Mouse (Mus musculus) intestine, embryonic 15.5 days (tissue): ENCODE data around the gene Lin7b. TPM values are rescaled to one million over a fixed set of nuclear protein-coding genes. Genes with fewer than 3 reads are reported as not detected.
"Not testable (repeated sequence)": the region's sequence is repeated elsewhere in the genome, so short reads cannot be mapped to it uniquely, and the experiment has no call there.

ENCODE experiments used
- ATAC-seq: fragments of 200-750 bp; cut with Nextera tagmentation; 2 replicates; pipeline ENCODE4 v1.8.0; 2017; ENCODE audit warnings: moderate TSS enrichment, moderate library complexity
- H3K27ac ChIP-seq: fragments of 300-500 bp; sonication (generic); 2 replicates; pipeline ENCODE4 v1.5.1; 2015; ENCODE audit warnings: mild to moderate bottlenecking, inconsistent platforms
- H3K27me3 ChIP-seq: fragments of 300-500 bp; sonication (generic); replicated peaks from 2 replicates; pipeline ENCODE4 v1.6.1; 2015; ENCODE audit warnings: inconsistent platforms
- H3K36me3 ChIP-seq: fragments of 300-500 bp; sonication (generic); 2 replicates; pipeline ENCODE4 v1.6.1; 2015; ENCODE audit warnings: inconsistent platforms
- H3K4me1 ChIP-seq: fragments of 300-500 bp; sonication (generic); replicated peaks from 2 replicates; pipeline ENCODE4 v1.6.1; 2015; ENCODE audit warnings: inconsistent platforms
- H3K4me2 ChIP-seq: fragments of 300-500 bp; sonication (generic); replicated peaks from 2 replicates; pipeline ENCODE4 v1.6.1; 2015; ENCODE audit warnings: mild to moderate bottlenecking, inconsistent platforms
- H3K4me3 ChIP-seq: fragments of 300-500 bp; sonication (generic); replicated peaks from 2 replicates; pipeline ENCODE4 v1.5.1; 2015; ENCODE audit warnings: inconsistent platforms
- H3K9ac ChIP-seq: fragments of 300-500 bp; sonication (generic); 2 replicates; pipeline ENCODE4 v1.6.1; 2015; ENCODE audit warnings: inconsistent platforms
- H3K9me3 ChIP-seq: fragments of 300-500 bp; sonication (generic); 2 replicates; pipeline ENCODE4 v1.6.1; 2016; ENCODE audit warnings: inconsistent platforms
- whole genome bisulfite sequencing: fragments of 180-500 bp; shearing (Covaris S2); methylation state at CpG from one replicate; pipeline ENCODE4 v1.1.7; 2015; 5-methylcytosine and 5-hydroxymethylcytosine counted together
- polyA plus RNA-seq: library from polyadenylated mRNA; unstranded; fragments of >200 nt; fragmentation: Nextera tagmentation; extraction: Ambion mirVana; gene quantifications from 2 replicates; pipeline ENCODE4 v1.2.1, GENCODE M21; 2015

Lin7b gene
- polyA plus RNA-seq, 1 experiment from 2014 or later: 1.9 TPM

DNA sequence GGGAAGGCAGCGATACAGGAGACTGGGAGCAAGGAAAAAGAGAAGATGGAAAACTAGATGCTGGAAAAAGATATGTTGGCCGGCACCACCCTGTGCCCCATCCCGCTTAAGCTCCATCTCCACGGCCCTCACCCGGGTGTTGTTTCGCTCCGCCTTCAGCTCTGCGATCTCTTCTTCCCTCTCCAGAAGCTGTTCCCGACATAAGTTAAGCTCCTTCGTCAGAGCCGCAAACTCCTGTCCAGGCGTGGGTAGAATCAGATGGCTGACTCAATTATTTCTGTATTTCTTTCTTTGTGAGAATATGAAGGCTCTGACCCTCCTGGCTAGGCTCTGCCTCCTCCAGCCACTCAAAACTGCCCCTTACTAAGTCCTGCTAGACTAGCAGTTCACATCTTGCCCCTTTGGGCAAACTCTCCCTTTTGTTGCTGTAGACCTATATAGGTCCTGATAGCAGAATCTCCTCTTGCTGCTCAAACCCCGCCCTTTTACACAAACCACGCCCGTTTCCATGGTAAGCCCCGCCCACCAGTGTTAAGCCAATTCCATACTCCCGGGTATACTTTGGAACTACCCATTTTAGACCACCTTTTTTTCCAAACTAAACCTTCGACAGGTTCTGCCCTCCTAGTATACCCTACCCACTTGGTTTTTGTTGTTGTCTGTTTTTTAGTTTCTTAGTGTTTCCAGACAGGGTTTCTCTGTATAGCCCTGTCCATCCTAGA is 9.8 kb downstream of the Lin7b start:
- Histone ChIP-seq H3K27me3 (peaks cover 34% of the 10 kb centered on the region), H3K27ac (no peak overlapping the region), H3K4me3 (no peak overlapping the region), H3K9me3 (no peaks in the 10 kb centered on the region), H3K9ac (no peak overlapping the region), H3K4me1 (peaks cover 15% of the 10 kb centered on the region), H3K36me3 (no peaks in the 10 kb centered on the region), H3K4me2 (peak overlapping the region; percentile 95)
- WGBS: 50% methylated on average over 18 of the region's 18 CpGs
- ATAC-seq: 0 out of 2 replicates have a peak, but pooled peaks have one; percentile 0

DNA sequence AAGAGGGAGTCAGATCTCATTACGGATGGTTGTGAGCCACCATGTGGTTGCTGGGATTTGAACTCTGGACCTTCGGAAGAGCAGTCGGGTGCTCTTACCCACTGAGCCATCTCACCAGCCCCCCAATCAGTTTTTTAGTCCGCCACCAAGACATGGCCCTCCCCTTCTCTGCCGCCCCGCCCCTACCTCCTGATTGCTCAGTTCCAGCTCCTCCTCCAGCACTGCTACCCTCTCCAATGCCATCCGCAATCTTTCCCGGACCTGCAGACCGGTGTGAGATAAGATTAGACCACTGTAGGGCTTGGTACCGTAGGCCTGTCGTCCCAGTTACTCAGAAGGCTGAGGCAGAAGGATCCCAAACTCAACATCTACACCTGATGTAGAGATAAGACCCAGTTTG is 11.3 kb downstream of the Lin7b start:
- H3K4me3 ChIP-seq, H3K4me2 ChIP-seq, H3K9me3 ChIP-seq, ATAC-seq, H3K9ac ChIP-seq, H3K36me3 ChIP-seq, H3K27ac ChIP-seq: not testable (repeated sequence)
- Histone ChIP-seq H3K27me3 (peaks cover 24% of the 10 kb centered on the region), H3K4me1 (peaks cover 15% of the 10 kb centered on the region)
- WGBS: 55% methylated on average over 11 of the region's 11 CpGs

- 51% methylated on average over 13 of the region's 13 CpGs for WGBS
- Histone ChIP-seq H3K27ac (no peak overlapping the region), H3K4me1 (0 out of 2 replicates have a peak, but pooled peaks cover 2% of the 10 kb centered on the region), H3K4me2 (no peak overlapping the region), H3K27me3 (peaks cover 12% of the 10 kb centered on the region), H3K9me3 (no peaks in the 10 kb centered on the region), H3K4me3 (no peak overlapping the region), H3K9ac (no peak overlapping the region), H3K36me3 (no peaks in the 10 kb centered on the region)
- no peak for ATAC-seq
These were observed 14.3 kb downstream of the Lin7b start for GRCm38 (mm10) chr7:45356087-45356486.

GRCm38 (mm10) chr7:45355318-45356020 is 14.9 kb downstream of the Lin7b start:
- 71% methylated on average over 15 of the region's 15 CpGs for WGBS
- Histone ChIP-seq H3K4me3 (no peak overlapping the region), H3K9me3 (no peaks in the 10 kb centered on the region), H3K27ac (no peak overlapping the region), H3K9ac (no peak overlapping the region), H3K36me3 (no peaks in the 10 kb centered on the region), H3K4me2 (no peak overlapping the region), H3K27me3 (peaks cover 7% of the 10 kb centered on the region), H3K4me1 (no peaks in the 10 kb centered on the region)
- ATAC-seq: peak; percentile 32; the same call in 1 of the 2 replicates

GRCm38 (mm10) chr7:45353041-45353440 is 17.3 kb downstream of the Lin7b start:
- no peak for ATAC-seq
- no peak overlapping the region for H3K9ac ChIP-seq
- no peaks in the 10 kb centered on the region for H3K9me3 ChIP-seq
- H3K27ac ChIP-seq: no peak overlapping the region
- no peaks in the 10 kb centered on the region for H3K36me3 ChIP-seq
- WGBS: 22% methylated on average over 5 of the region's 5 CpGs
- H3K4me3 ChIP-seq: no peak overlapping the region
- H3K4me2 ChIP-seq: no peak overlapping the region
- H3K4me1 ChIP-seq: no peaks in the 10 kb centered on the region
- no peaks in the 10 kb centered on the region for H3K27me3 ChIP-seq

- 72% methylated on average over 13 of the region's 13 CpGs for WGBS
- Histone ChIP-seq H3K27ac (no peak overlapping the region), H3K4me2 (no peak overlapping the region), H3K27me3 (0 out of 2 replicates have a peak, but pooled peaks cover 3% of the 10 kb centered on the region), H3K4me1 (no peaks in the 10 kb centered on the region), H3K9ac (no peak overlapping the region), H3K36me3 (no peaks in the 10 kb centered on the region), H3K4me3 (no peak overlapping the region), H3K9me3 (no peaks in the 10 kb centered on the region)
- no peak for ATAC-seq
These were observed 23.5 kb downstream of the Lin7b start for GRCm38 (mm10) chr7:45346905-45347304.

GRCm38 (mm10) chr7:45343543-45343942 is 26.8 kb downstream of the Lin7b start:
- no peaks in the 10 kb centered on the region for H3K9me3 ChIP-seq
- H3K4me3 ChIP-seq: no peak overlapping the region
- no peak overlapping the region for H3K4me2 ChIP-seq
- H3K4me1 ChIP-seq: peaks cover 23% of the 10 kb centered on the region
- WGBS: 37% methylated on average over 13 of the region's 13 CpGs
- H3K27ac ChIP-seq: no peak overlapping the region
- no peaks in the 10 kb centered on the region for H3K36me3 ChIP-seq
- no peak for ATAC-seq
- 0 out of 2 replicates have a peak, but pooled peaks cover 3% of the 10 kb centered on the region for H3K27me3 ChIP-seq
- no peak overlapping the region for H3K9ac ChIP-seq

DNA sequence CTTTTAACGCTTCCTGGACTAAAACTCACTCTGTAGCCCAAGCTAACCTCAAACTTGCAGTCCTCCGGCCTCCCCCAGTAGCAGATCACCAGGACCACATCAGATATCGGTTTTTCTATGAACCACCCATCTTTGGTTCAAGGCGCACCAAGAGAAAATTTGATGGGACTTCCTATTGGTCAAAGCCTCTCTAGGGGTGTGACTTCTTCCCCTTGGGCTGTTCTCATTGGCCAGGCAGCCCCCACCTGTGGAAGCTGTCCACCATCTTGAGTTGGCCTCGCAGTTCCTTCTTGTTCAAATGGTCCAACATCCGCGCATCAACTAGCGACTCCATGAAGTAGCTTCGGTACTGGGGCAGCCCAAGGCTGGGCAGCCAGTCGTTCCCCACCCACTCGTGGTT is 28.3 kb downstream of the Lin7b start:
- H3K9me3 ChIP-seq: no peaks in the 10 kb centered on the region
- peaks cover 36% of the 10 kb centered on the region for H3K4me1 ChIP-seq
- no peak overlapping the region for H3K9ac ChIP-seq
- no peaks in the 10 kb centered on the region for H3K36me3 ChIP-seq
- H3K4me3 ChIP-seq: no peak overlapping the region
- ATAC-seq: no peak
- H3K4me2 ChIP-seq: no peak overlapping the region
- 93% methylated on average over 11 of the region's 11 CpGs for WGBS
- 0 out of 2 replicates have a peak, but pooled peaks cover 3% of the 10 kb centered on the region for H3K27me3 ChIP-seq
- H3K27ac ChIP-seq: no peak overlapping the region

DNA sequence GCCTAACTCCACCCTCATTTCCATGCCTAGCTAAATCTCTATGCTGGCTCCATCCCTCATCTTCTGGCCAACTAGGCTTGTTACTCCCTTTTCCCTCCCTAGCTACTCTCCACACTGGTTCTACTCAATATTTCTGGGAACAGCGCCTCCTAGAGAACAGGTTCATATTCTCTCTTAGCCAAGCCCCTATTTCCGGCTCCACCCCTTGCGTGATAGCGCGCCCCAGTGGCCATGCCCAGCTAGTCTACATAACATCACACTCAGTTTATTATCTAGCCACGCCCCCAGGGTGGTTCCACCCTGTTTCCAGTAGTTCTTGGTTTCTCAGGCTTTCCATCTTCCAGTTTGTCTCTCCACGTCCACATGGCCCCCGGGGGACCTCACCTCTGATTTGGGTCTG is 29.1 kb downstream of the Lin7b start:
- Histone ChIP-seq H3K27ac (peak overlapping the region; percentile 15; the same call in 1 of the 2 replicates), H3K9me3 (no peaks in the 10 kb centered on the region), H3K27me3 (0 out of 2 replicates have a peak, but pooled peaks cover 3% of the 10 kb centered on the region), H3K9ac (no peak overlapping the region), H3K36me3 (no peaks in the 10 kb centered on the region), H3K4me1 (peaks cover 36% of the 10 kb centered on the region), H3K4me3 (no peak overlapping the region), H3K4me2 (peak overlapping the region; percentile 92)
- 4% methylated on average over 8 of the region's 8 CpGs for WGBS
- ATAC-seq: peak; percentile 21

DNA sequence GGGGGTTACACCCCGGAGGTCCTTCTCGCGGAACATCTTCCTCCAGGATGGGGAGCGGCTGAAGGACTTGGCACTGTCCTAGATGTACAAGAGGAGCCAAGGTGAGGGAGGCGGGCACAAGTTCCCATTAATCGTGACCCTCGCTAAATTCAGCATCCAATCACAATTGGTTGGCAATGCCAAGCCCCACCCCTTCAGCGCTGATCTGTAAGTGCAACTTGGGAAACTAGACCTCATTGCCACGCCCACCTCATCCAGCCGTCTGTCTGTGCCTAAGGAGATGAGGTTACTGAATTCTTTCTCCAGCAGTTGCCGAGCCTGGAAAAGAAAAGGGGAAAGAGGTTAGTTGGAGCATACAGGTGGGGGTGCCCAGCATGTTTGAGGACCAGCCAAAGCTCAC is 29.7 kb downstream of the Lin7b start:
- H3K4me1 ChIP-seq: peaks cover 36% of the 10 kb centered on the region
- 0 out of 2 replicates have a peak, but pooled peaks cover 3% of the 10 kb centered on the region for H3K27me3 ChIP-seq
- peak overlapping the region; percentile 60; the same call in 1 of the 2 replicates for H3K9ac ChIP-seq
- WGBS: 2% methylated on average over 11 of the region's 11 CpGs
- H3K4me3 ChIP-seq: peak overlapping the region; percentile 56
- H3K36me3 ChIP-seq: no peaks in the 10 kb centered on the region
- peak overlapping the region; percentile 38; the same call in 1 of the 2 replicates for H3K27ac ChIP-seq
- no peaks in the 10 kb centered on the region for H3K9me3 ChIP-seq
- ATAC-seq: peak; percentile 41
- peak overlapping the region; percentile 92 for H3K4me2 ChIP-seq

GRCm38 (mm10) chr7:45340066-45340442 is 30.3 kb downstream of the Lin7b start:
- ATAC-seq: no peak
- Histone ChIP-seq H3K4me1 (peaks cover 40% of the 10 kb centered on the region), H3K36me3 (no peaks in the 10 kb centered on the region), H3K27me3 (0 out of 2 replicates have a peak, but pooled peaks cover 3% of the 10 kb centered on the region), H3K27ac (peak overlapping the region; percentile 38; the same call in 1 of the 2 replicates), H3K4me3 (peak overlapping the region; percentile 56), H3K4me2 (peak overlapping the region; percentile 92), H3K9ac (peak overlapping the region; percentile 60; the same call in 1 of the 2 replicates), H3K9me3 (no peaks in the 10 kb centered on the region)
- WGBS: 2% methylated on average over 11 of the region's 11 CpGs

GRCm38 (mm10) chr7:45339410-45340065 is 30.8 kb downstream of the Lin7b start:
- peak overlapping the region; percentile 56 for H3K4me3 ChIP-seq
- 0 out of 2 replicates have a peak, but pooled peaks cover 3% of the 10 kb centered on the region for H3K27me3 ChIP-seq
- peak; percentile 82 for ATAC-seq
- peaks cover 45% of the 10 kb centered on the region for H3K4me1 ChIP-seq
- H3K27ac ChIP-seq: peak overlapping the region; percentile 71
- H3K4me2 ChIP-seq: peak overlapping the region; percentile 92
- H3K9ac ChIP-seq: peak overlapping the region; percentile 60
- no peaks in the 10 kb centered on the region for H3K36me3 ChIP-seq
- WGBS: under 1% methylated on average over 37 of the region's 39 CpGs
- no peaks in the 10 kb centered on the region for H3K9me3 ChIP-seq
